Mouse (Mus musculus) liver, adult 2 months (tissue): ENCODE measurements around the gene Wdtc1.

Experiments
- CTCF ChIP-seq: fragments of 200-500 bp; IDR thresholded peaks from 2 replicates; pipeline ENCODE4 v1.5.1; 2011; ENCODE audit warnings: low read depth, low read length, control low read depth
- POLR2A ChIP-seq: fragments of 200-500 bp; IDR thresholded peaks from 2 replicates; pipeline ENCODE4 v1.6.1; 2011; ENCODE audit warnings: low read length, control low read depth; ENCODE audit not compliant: insufficient read depth; ENCODE audit errors: extremely low read depth

- TF ChIP-seq CTCF (no peak), POLR2A (no peak)
These were observed 36.8 kb upstream of the Wdtc1 start for GRCm38 (mm10) chr4:133390042-133390441.
